Mouse (Mus musculus) lung, postnatal 0 days (tissue): ENCODE data around the gene Tmem219. TPM values are rescaled to one million over a fixed set of nuclear protein-coding genes. Genes with fewer than 3 reads are reported as not detected.

Source experiments
- ATAC-seq: fragments of 200-750 bp; cut with Nextera tagmentation; 2 replicates; pipeline ENCODE4 v1.8.0; 2017; ENCODE audit warnings: moderate library complexity
- DNase-seq: peaks from one replicate; pipeline ENCODE4 v3.0.0-alpha.2; 2016; ENCODE audit warnings: low spot score
- H3K27ac ChIP-seq: fragments of 300-500 bp; sonication (generic); 2 replicates; pipeline ENCODE4 v1.5.1; 2014; ENCODE audit warnings: antibody characterized with exemption, mild to moderate bottlenecking, low read length, mixed read lengths
- H3K27me3 ChIP-seq: fragments of 300-500 bp; sonication (generic); replicated peaks from 2 replicates; pipeline ENCODE4 v1.6.1; 2014; ENCODE audit warnings: low read length, mixed read lengths; ENCODE audit not compliant: insufficient read depth
- H3K36me3 ChIP-seq: fragments of 300-500 bp; sonication (generic); 2 replicates; pipeline ENCODE4 v1.6.1; 2014; ENCODE audit warnings: low read length, mixed read lengths; ENCODE audit not compliant: insufficient read depth
- H3K4me1 ChIP-seq: fragments of 300-500 bp; sonication (generic); 2 replicates; pipeline ENCODE4 v1.6.1; 2014; ENCODE audit warnings: antibody characterized with exemption, low read depth, low read length, mixed read lengths; ENCODE audit not compliant: insufficient read depth
- H3K4me2 ChIP-seq: fragments of 300-500 bp; sonication (generic); replicated peaks from 2 replicates; pipeline ENCODE4 v1.6.1; 2014; ENCODE audit warnings: low read depth, mild to moderate bottlenecking, low read length, moderate library complexity, mixed read lengths
- H3K4me3 ChIP-seq: fragments of 300-500 bp; sonication (generic); 2 replicates; pipeline ENCODE4 v1.5.1; 2014; ENCODE audit warnings: low read depth, low read length
- H3K9ac ChIP-seq: fragments of 300-500 bp; sonication (generic); replicated peaks from 2 replicates; pipeline ENCODE4 v1.6.1; 2014; ENCODE audit warnings: low read depth, mild to moderate bottlenecking
- H3K9me3 ChIP-seq: fragments of 300-500 bp; sonication (generic); 2 replicates; pipeline ENCODE4 v1.6.1; 2016; ENCODE audit warnings: low read length, mixed read lengths
- CTCF ChIP-seq: IDR thresholded peaks from 2 replicates; pipeline ENCODE4 v1.5.1; 2016; ENCODE audit warnings: antibody characterized with exemption, mild to moderate bottlenecking
- EP300 ChIP-seq: IDR thresholded peaks from 2 replicates; pipeline ENCODE4 v1.6.1; 2016; ENCODE audit warnings: antibody characterized with exemption, mild to moderate bottlenecking, control low read depth
- WGBS: fragments of 180-500 bp; shearing (Covaris S2); extraction: QIAGEN DNeasy Blood & Tissue Kit; methylation state at CpG from one replicate; pipeline ENCODE4 v1.1.7; 2014; 5-methylcytosine and 5-hydroxymethylcytosine counted together
- polyA plus RNA-seq: library from polyadenylated mRNA; unstranded; fragments of >200 nt; fragmentation: Nextera tagmentation; extraction: Ambion mirVana; gene quantifications from 2 replicates; pipeline ENCODE4 v1.2.1, GENCODE M21; 2015

Gene Tmem219
- 42.5 and 45.0 TPM in 2 replicates for polyA plus RNA-seq

- H3K27me3 ChIP-seq, result no peaks in the 10 kb centered on the region
- DNase-seq (peak; percentile 71), ATAC-seq (peak; percentile 90)
- H3K4me2 ChIP-seq, result no peak within 1 kb of the TSS
- peak within 1 kb of the TSS; percentile 15; the same call in 1 of the 2 replicates for H3K27ac ChIP-seq
- H3K36me3 ChIP-seq, result no peaks in the 10 kb centered on the region
- TF ChIP-seq EP300 (peak; percentile 51; the same call in 1 of the 2 replicates), CTCF (peak; percentile 29)
- 38% methylated on average over 5 of the region's 5 CpGs for WGBS
- H3K4me3 ChIP-seq, result no peak within 1 kb of the TSS
- H3K9ac ChIP-seq, result no peak within 1 kb of the TSS
- no peaks in the 10 kb centered on the region for H3K9me3 ChIP-seq
- no peaks in the 10 kb centered on the region for H3K4me1 ChIP-seq
These were observed at the start of gene Tmem219 for GRCm38 (mm10) chr7:126922624-126923060. Tmem219 (minus strand) TSS chr7:126922917.

- H3K4me3 ChIP-seq, result no peak overlapping the region
- no peak overlapping the region for H3K27ac ChIP-seq
- no peak for ATAC-seq
- no peak overlapping the region for H3K4me2 ChIP-seq
- H3K9ac ChIP-seq, result no peak overlapping the region
- H3K36me3 ChIP-seq, result no peaks in the 10 kb centered on the region
- TF ChIP-seq EP300, result no peak
- TF ChIP-seq CTCF, result no peak
- 74% methylated on average over 5 of the region's 6 CpGs for WGBS
- no peaks in the 10 kb centered on the region for H3K9me3 ChIP-seq
- H3K4me1 ChIP-seq, result no peaks in the 10 kb centered on the region
- H3K27me3 ChIP-seq, result 0 out of 2 replicates have a peak, but pooled peaks cover 5% of the 10 kb centered on the region
- DNase-seq, result no peak
These were observed 44.6 kb upstream of the Tmem219 start for GRCm38 (mm10) chr7:126967361-126967760.

- TF ChIP-seq CTCF (no peak), EP300 (no peak)
- ATAC-seq, result no peak
- Histone ChIP-seq H3K4me2 (no peak overlapping the region), H3K36me3 (no peaks in the 10 kb centered on the region), H3K27me3 (0 out of 2 replicates have a peak, but pooled peaks cover 5% of the 10 kb centered on the region), H3K4me3 (no peak overlapping the region), H3K9ac (no peak overlapping the region), H3K9me3 (no peaks in the 10 kb centered on the region), H3K27ac (no peak overlapping the region), H3K4me1 (no peaks in the 10 kb centered on the region)
- 34% methylated on average over 3 of the region's 3 CpGs for WGBS
- DNase-seq, result no peak
These were observed 42.9 kb upstream of the Tmem219 start for GRCm38 (mm10) chr7:126965568-126965967.

GRCm38 (mm10) chr7:126963548-126964286 is 41.0 kb upstream of the Tmem219 start:
- 0 out of 2 replicates have a peak, but pooled peaks cover 5% of the 10 kb centered on the region for H3K27me3 ChIP-seq
- H3K4me2 ChIP-seq, result no peak overlapping the region
- DNase-seq, result peak; percentile 52
- 28% methylated on average over 18 of the region's 19 CpGs for WGBS
- ATAC-seq, result 0 out of 2 replicates have a peak, but pooled peaks have one; percentile 30
- TF ChIP-seq CTCF (peak; percentile 74), EP300 (no peak)
- no peaks in the 10 kb centered on the region for H3K36me3 ChIP-seq
- H3K4me1 ChIP-seq, result no peaks in the 10 kb centered on the region
- H3K4me3 ChIP-seq, result no peak overlapping the region
- no peak overlapping the region for H3K9ac ChIP-seq
- no peaks in the 10 kb centered on the region for H3K9me3 ChIP-seq
- H3K27ac ChIP-seq, result no peak overlapping the region

GRCm38 (mm10) chr7:126961965-126962364 is 39.2 kb upstream of the Tmem219 start:
- ATAC-seq, result no peak
- WGBS, result 89% methylated on average over 4 of the region's 4 CpGs
- Histone ChIP-seq H3K27me3 (0 out of 2 replicates have a peak, but pooled peaks cover 5% of the 10 kb centered on the region), H3K36me3 (no peaks in the 10 kb centered on the region), H3K4me1 (no peaks in the 10 kb centered on the region), H3K9ac (no peak overlapping the region), H3K4me2 (no peak overlapping the region), H3K9me3 (no peaks in the 10 kb centered on the region), H3K27ac (no peak overlapping the region), H3K4me3 (no peak overlapping the region)
- DNase-seq, result no peak
- TF ChIP-seq CTCF (no peak), EP300 (no peak)

- no peaks in the 10 kb centered on the region for H3K4me1 ChIP-seq
- TF ChIP-seq CTCF (no peak), EP300 (no peak)
- no peak overlapping the region for H3K4me3 ChIP-seq
- H3K9ac ChIP-seq, result no peak overlapping the region
- no peak overlapping the region for H3K4me2 ChIP-seq
- DNase-seq (no peak), ATAC-seq (no peak)
- 85% methylated on average over 5 of the region's 5 CpGs for WGBS
- H3K36me3 ChIP-seq, result no peaks in the 10 kb centered on the region
- H3K27me3 ChIP-seq, result 0 out of 2 replicates have a peak, but pooled peaks cover 5% of the 10 kb centered on the region
- H3K9me3 ChIP-seq, result no peaks in the 10 kb centered on the region
- no peak overlapping the region for H3K27ac ChIP-seq
These were observed 38.4 kb upstream of the Tmem219 start for GRCm38 (mm10) chr7:126961095-126961494.
